Mouse (Mus musculus) embryonic facial prominence, embryonic 15.5 days (tissue): Measurements from ENCODE around the gene Gon4l. TPM values are rescaled to one million over a fixed set of nuclear protein-coding genes. Genes with fewer than 3 reads are reported as not detected.

Source experiments
- ATAC-seq: fragments of 200-750 bp; cut with Nextera tagmentation; 2 replicates; pipeline ENCODE4 v1.8.0; 2017; ENCODE audit warnings: low read depth, moderate TSS enrichment; ENCODE audit not compliant: insufficient number of reproducible peaks, low FRiP score, low TSS enrichment
- H3K27ac ChIP-seq: fragments of 300-500 bp; sonication (generic); replicated peaks from 2 replicates; pipeline ENCODE4 v1.5.1; 2015; ENCODE audit warnings: mild to moderate bottlenecking, inconsistent platforms
- H3K27me3 ChIP-seq: fragments of 300-500 bp; sonication (generic); 2 replicates; pipeline ENCODE4 v1.6.1; 2015; ENCODE audit warnings: inconsistent platforms
- H3K36me3 ChIP-seq: fragments of 300-500 bp; sonication (generic); 2 replicates; pipeline ENCODE4 v1.6.1; 2015; ENCODE audit warnings: mild to moderate bottlenecking, inconsistent platforms
- H3K4me1 ChIP-seq: fragments of 300-500 bp; sonication (generic); 2 replicates; pipeline ENCODE4 v1.6.1; 2015; ENCODE audit warnings: inconsistent platforms
- H3K4me2 ChIP-seq: fragments of 300-500 bp; sonication (generic); replicated peaks from 2 replicates; pipeline ENCODE4 v1.6.1; 2015; ENCODE audit warnings: mild to moderate bottlenecking, inconsistent platforms
- H3K4me3 ChIP-seq: fragments of 300-500 bp; sonication (generic); replicated peaks from 2 replicates; pipeline ENCODE4 v1.5.1; 2015; ENCODE audit warnings: mild to moderate bottlenecking, inconsistent platforms
- H3K9ac ChIP-seq: fragments of 300-500 bp; sonication (generic); 2 replicates; pipeline ENCODE4 v1.6.1; 2015; ENCODE audit warnings: inconsistent platforms
- H3K9me3 ChIP-seq: fragments of 300-500 bp; sonication (generic); replicated peaks from 2 replicates; pipeline ENCODE4 v1.6.1; 2016; ENCODE audit warnings: inconsistent platforms
- WGBS: fragments of 180-500 bp; shearing (Covaris S2); methylation state at CpG from one replicate; pipeline ENCODE4 v1.1.7; 2015; 5-methylcytosine and 5-hydroxymethylcytosine counted together
- polyA plus RNA-seq: library from polyadenylated mRNA; unstranded; fragments of >200 nt; fragmentation: Nextera tagmentation; extraction: Ambion mirVana; gene quantifications from 2 replicates; pipeline ENCODE4 v1.2.1, GENCODE M21; 2015

Gon4l gene
- polyA plus RNA-seq, 1 experiment from 2014 or later, result 10.5 TPM

GRCm38 (mm10) chr3:88949786-88950575 is 115.0 kb downstream of the Gon4l start:
- peak overlapping the region; percentile 96 for H3K9ac ChIP-seq
- peak overlapping the region; percentile 89 for H3K4me3 ChIP-seq
- peak overlapping the region; percentile 57 for H3K4me2 ChIP-seq
- peaks cover 23% of the 10 kb centered on the region for H3K4me1 ChIP-seq
- ATAC-seq, result peak; percentile 93
- peak overlapping the region; percentile 100 for H3K27ac ChIP-seq
- WGBS, result 1% methylated on average over 74 of the region's 92 CpGs
- no peaks in the 10 kb centered on the region for H3K36me3 ChIP-seq
- H3K9me3 ChIP-seq, result no peaks in the 10 kb centered on the region
- H3K27me3 ChIP-seq, result no peaks in the 10 kb centered on the region

- Histone ChIP-seq H3K27ac (peak within 1 kb of the TSS; percentile 100), H3K4me3 (peak within 1 kb of the TSS; percentile 89), H3K9ac (peak within 1 kb of the TSS; percentile 96), H3K36me3 (no peaks in the 10 kb centered on the region), H3K4me2 (peak within 1 kb of the TSS; percentile 57), H3K4me1 (peaks cover 23% of the 10 kb centered on the region), H3K27me3 (no peaks in the 10 kb centered on the region), H3K9me3 (no peaks in the 10 kb centered on the region)
- WGBS, result under 1% methylated on average over 39 of the region's 64 CpGs
- peak; percentile 72 for ATAC-seq
Measured at GRCm38 (mm10) chr3:88950576-88951326, 115.7 kb downstream of the Gon4l start, which contains the start of the genes Ash1l and Dap3. Ash1l (plus strand) TSS chr3:88950622. Dap3 (minus strand) TSS chr3:88951181.

- WGBS, result 0% methylated on average over 5 of the region's 5 CpGs
- Histone ChIP-seq H3K36me3 (no peaks in the 10 kb centered on the region), H3K4me3 (peak overlapping the region; percentile 89), H3K4me2 (peak overlapping the region; percentile 51), H3K9me3 (no peaks in the 10 kb centered on the region), H3K9ac (peak overlapping the region; percentile 96), H3K27me3 (no peaks in the 10 kb centered on the region), H3K4me1 (peaks cover 23% of the 10 kb centered on the region), H3K27ac (peak overlapping the region; percentile 100)
- no peak for ATAC-seq
Measured at GRCm38 (mm10) chr3:88951327-88951800, 116.3 kb downstream of the Gon4l start.

GRCm38 (mm10) chr3:88953246-88953645 is 118.2 kb downstream of the Gon4l start:
- WGBS, result 81% methylated on average over 4 of the region's 4 CpGs

GRCm38 (mm10) chr3:88953736-88954135 is 118.7 kb downstream of the Gon4l start:
- H3K4me1 ChIP-seq, result peaks cover 11% of the 10 kb centered on the region
- ATAC-seq, result no peak
- no peak overlapping the region for H3K27ac ChIP-seq
- no peak overlapping the region for H3K4me2 ChIP-seq
- H3K27me3 ChIP-seq, result no peaks in the 10 kb centered on the region
- H3K9me3 ChIP-seq, result no peaks in the 10 kb centered on the region
- no peak overlapping the region for H3K9ac ChIP-seq
- no peak overlapping the region for H3K4me3 ChIP-seq
- no peaks in the 10 kb centered on the region for H3K36me3 ChIP-seq

More at GRCm38 (mm10) chr3:88953246-88953645, 118.2 kb downstream of the Gon4l start:
- no peaks in the 10 kb centered on the region for H3K9me3 ChIP-seq
- no peaks in the 10 kb centered on the region for H3K27me3 ChIP-seq
- H3K4me3 ChIP-seq, result no peak overlapping the region
- H3K4me2 ChIP-seq, result no peak overlapping the region
- H3K9ac ChIP-seq, result no peak overlapping the region
- H3K4me1 ChIP-seq, result peaks cover 15% of the 10 kb centered on the region
- no peak for ATAC-seq
- no peaks in the 10 kb centered on the region for H3K36me3 ChIP-seq
- no peak overlapping the region for H3K27ac ChIP-seq

Other genes with a start within 250 kb of the Gon4l start
- 96.6 and 97.9 TPM in 2 replicates for gene Arhgef2, start 229.3 kb upstream of the Gon4l start, polyA plus RNA-seq
- gene Rxfp4, start 182.1 kb upstream of the Gon4l start, polyA plus RNA-seq, result not detected in 2 replicates
- 78.6 and 91.4 TPM in 2 replicates for gene Khdc4, start 149.4 kb upstream of the Gon4l start, polyA plus RNA-seq
- gene Rit1, start 118.4 kb upstream of the Gon4l start, polyA plus RNA-seq, result 68.3 and 71.6 TPM in 2 replicates
- gene Syt11, start 60.1 kb upstream of the Gon4l start, polyA plus RNA-seq, result 19.0 and 23.3 TPM in 2 replicates
- 39.8 and 42.8 TPM in 2 replicates for gene Msto1, start 78.8 kb downstream of the Gon4l start, polyA plus RNA-seq
- gene Ash1l, start 115.4 kb downstream of the Gon4l start, polyA plus RNA-seq, result 22.0 and 22.6 TPM in 2 replicates
- gene Dap3, start 116.0 kb downstream of the Gon4l start, polyA plus RNA-seq, result 145 and 155 TPM in 2 replicates